Mouse (Mus musculus) embryonic fibroblast, embryonic 13.5 days (primary cell): ENCODE data around the gene Lamc2.

ENCODE experiments used
- CTCF ChIP-seq: IDR thresholded peaks from 2 replicates; pipeline ENCODE4 v1.5.1; 2011; ENCODE audit warnings: mild to moderate bottlenecking, control low read depth, low read length, moderate library complexity, borderline replicate concordance; ENCODE audit not compliant: insufficient read depth
- POLR2A ChIP-seq: IDR thresholded peaks from 2 replicates; pipeline ENCODE4 v1.6.1; 2011; ENCODE audit warnings: low read depth, mild to moderate bottlenecking, control low read depth, low read length, moderate library complexity

DNA sequence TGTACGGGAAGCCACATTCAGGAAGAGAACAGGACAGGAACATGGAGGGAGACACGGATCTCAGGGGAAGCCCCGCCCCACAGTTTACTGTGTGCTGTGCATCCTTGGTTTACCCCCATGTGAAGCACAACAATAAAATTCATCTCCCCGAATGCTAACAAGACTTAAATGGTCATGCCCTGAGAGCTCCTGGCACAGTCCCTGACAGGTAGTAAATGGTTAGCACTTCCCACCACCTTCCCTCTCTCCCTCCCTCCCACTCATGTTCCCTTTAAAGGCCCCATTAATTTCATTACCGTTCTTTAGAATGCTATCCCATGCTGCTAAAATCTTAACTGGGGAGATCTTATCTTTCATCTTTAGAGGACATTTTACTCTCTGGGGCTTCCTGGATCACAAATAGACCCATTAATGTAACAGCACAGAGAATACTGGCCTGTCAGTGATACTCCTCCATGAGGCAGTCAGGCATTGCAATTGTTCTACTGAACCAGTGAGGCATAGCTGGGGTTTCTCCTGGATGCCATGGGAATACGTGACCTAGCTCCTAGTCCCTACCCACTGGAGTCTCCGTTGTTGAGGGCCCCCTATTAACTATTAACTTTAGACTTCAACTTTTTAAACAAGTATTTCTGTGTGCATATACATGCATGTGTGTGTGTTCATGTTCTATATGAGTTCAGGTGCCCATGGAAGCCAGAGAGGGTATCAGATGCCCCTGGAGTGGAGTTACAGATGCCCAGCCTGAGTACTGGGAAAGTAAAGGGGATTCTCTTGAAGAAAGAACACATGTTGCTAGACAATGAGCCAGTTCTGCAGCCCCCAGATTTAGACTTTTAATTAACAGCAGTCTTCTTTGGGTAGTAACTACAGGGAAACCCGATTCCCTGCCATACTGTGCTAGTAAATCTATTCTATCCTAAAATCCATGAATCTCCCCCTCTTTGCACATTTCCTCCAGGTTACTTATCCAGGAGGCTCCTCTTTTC lies 60.7 kb downstream of the Lamc2 start:
- no peak for TF ChIP-seq CTCF
- TF ChIP-seq POLR2A = no peak
